Mouse (Mus musculus) testis, adult 2 months (tissue): ENCODE results near the gene Srm.

Experiments used
- CTCF ChIP-seq: fragments of 200-500 bp; IDR thresholded peaks from 2 replicates; pipeline ENCODE4 v1.5.1; 2012; ENCODE audit warnings: low read depth, mild to moderate bottlenecking, inconsistent platforms, low read length, moderate library complexity; ENCODE audit not compliant: control insufficient read depth, insufficient read depth, insufficient replicate concordance
- POLR2A ChIP-seq: fragments of 200-500 bp; IDR thresholded peaks from 2 replicates; pipeline ENCODE4 v1.6.1; 2012; ENCODE audit warnings: low read depth, mild to moderate bottlenecking, inconsistent platforms, low read length, moderate library complexity; ENCODE audit not compliant: control insufficient read depth

GRCm38 (mm10) chr4:148586648-148587047 lies 4.7 kb upstream of the Srm start:
- no peak for TF ChIP-seq CTCF
- TF ChIP-seq POLR2A, result no peak
